Mouse (Mus musculus) midbrain, postnatal 0 days (tissue): ENCODE measurements at regions not wholly inside any gene's neighbourhood (a gene's known extent, or its start where the extent isn't known, plus 50 kb on each side); places are given as distances from the start of the nearest gene placed in this dataset.

ENCODE experiments used
- ATAC-seq: fragments of 200-750 bp; cut with Nextera tagmentation; 2 replicates; pipeline ENCODE4 v1.8.0; 2017; ENCODE audit warnings: moderate number of reproducible peaks, mild to moderate bottlenecking, moderate TSS enrichment, moderate library complexity; ENCODE audit not compliant: low FRiP score
- DNase-seq: peaks from one replicate; pipeline ENCODE4 v3.0.0-alpha.2; 2015; ENCODE audit warnings: low spot score
- H3K27ac ChIP-seq: fragments of 300-500 bp; sonication (generic); 2 replicates; pipeline ENCODE4 v1.5.1; 2014; ENCODE audit warnings: low read depth, mild to moderate bottlenecking, low read length, mixed read lengths
- H3K27me3 ChIP-seq: fragments of 300-500 bp; sonication (generic); 2 replicates; pipeline ENCODE4 v1.6.1; 2014; ENCODE audit warnings: low read length, control low read depth, mixed read lengths; ENCODE audit not compliant: insufficient read depth
- H3K36me3 ChIP-seq: fragments of 300-500 bp; sonication (generic); 2 replicates; pipeline ENCODE4 v1.6.1; 2014; ENCODE audit warnings: low read length, control low read depth, mixed read lengths; ENCODE audit not compliant: insufficient read depth
- H3K4me1 ChIP-seq: fragments of 300-500 bp; sonication (generic); 2 replicates; pipeline ENCODE4 v1.6.1; 2014; ENCODE audit warnings: mild to moderate bottlenecking, control low read depth, antibody characterized with exemption, low read length, mixed read lengths; ENCODE audit not compliant: insufficient read depth
- H3K4me2 ChIP-seq: fragments of 300-500 bp; sonication (generic); 2 replicates; pipeline ENCODE4 v1.6.1; 2014; ENCODE audit warnings: low read depth, mild to moderate bottlenecking, low read length, mixed read lengths; ENCODE audit not compliant: poor library complexity, severe bottlenecking
- H3K4me3 ChIP-seq: fragments of 300-500 bp; sonication (generic); 2 replicates; pipeline ENCODE4 v1.5.1; 2014; ENCODE audit warnings: low read depth, mild to moderate bottlenecking, low read length, moderate library complexity
- H3K9ac ChIP-seq: fragments of 300-500 bp; sonication (generic); replicated peaks from 2 replicates; pipeline ENCODE4 v1.6.1; 2014; ENCODE audit warnings: mild to moderate bottlenecking, low read length, moderate library complexity, mixed read lengths; ENCODE audit not compliant: poor library complexity, severe bottlenecking
- H3K9me3 ChIP-seq: fragments of 300-500 bp; sonication (generic); 2 replicates; pipeline ENCODE4 v1.6.1; 2016; ENCODE audit warnings: low read length, control low read depth
- CTCF ChIP-seq: IDR thresholded peaks from 2 replicates; pipeline ENCODE4 v1.5.1; 2016; ENCODE audit warnings: antibody characterized with exemption, mild to moderate bottlenecking
- whole genome bisulfite sequencing: fragments of 180-500 bp; shearing (Covaris S2); extraction: QIAGEN DNeasy Blood & Tissue Kit; methylation state at CpG from one replicate; pipeline ENCODE4 v1.1.7; 2014; 5-methylcytosine and 5-hydroxymethylcytosine counted together

GRCm38 (mm10) chr5:77888534-77888933 is 480.7 kb upstream of the Igfbp7 start:
- no peaks in the 10 kb centered on the region for H3K27me3 ChIP-seq
- H3K27ac ChIP-seq, result no peak overlapping the region
- H3K9me3 ChIP-seq, result no peaks in the 10 kb centered on the region
- H3K9ac ChIP-seq, result no peak overlapping the region
- DNase-seq (peak; percentile 48), ATAC-seq (no peak)
- WGBS, result 78% methylated on average over 9 of the region's 9 CpGs
- no peaks in the 10 kb centered on the region for H3K36me3 ChIP-seq
- H3K4me3 ChIP-seq, result no peak overlapping the region
- H3K4me1 ChIP-seq, result no peaks in the 10 kb centered on the region
- TF ChIP-seq CTCF, result no peak
- H3K4me2 ChIP-seq, result no peak overlapping the region

DNA sequence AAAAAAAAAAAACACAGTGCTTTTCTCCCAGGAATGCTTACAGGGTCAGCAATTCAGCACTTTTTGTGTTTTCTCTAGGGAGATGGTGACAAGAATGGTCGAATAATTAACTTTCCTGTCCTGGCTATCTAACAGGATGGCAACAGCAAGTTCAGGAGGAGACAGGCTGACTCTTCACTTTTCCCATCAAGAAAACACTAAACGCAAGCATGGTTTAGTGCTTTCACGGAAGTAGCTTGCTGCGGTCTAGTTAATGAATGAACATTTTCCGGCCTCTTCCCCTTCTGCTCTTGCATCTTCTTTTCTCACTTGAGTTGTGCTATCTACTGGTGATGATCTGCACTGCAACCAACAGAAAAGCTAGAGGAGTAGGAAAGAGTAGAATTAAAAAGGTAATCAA is 463.6 kb upstream of the Igfbp7 start:
- no peaks in the 10 kb centered on the region for H3K36me3 ChIP-seq
- 87% methylated on average over 5 of the region's 5 CpGs for WGBS
- no peak for ATAC-seq
- no peaks in the 10 kb centered on the region for H3K27me3 ChIP-seq
- peak; percentile 15; the same call in 1 of the 2 replicates for TF ChIP-seq CTCF
- no peaks in the 10 kb centered on the region for H3K4me1 ChIP-seq
- no peak for DNase-seq
- H3K27ac ChIP-seq, result no peak overlapping the region
- H3K4me3 ChIP-seq, result no peak overlapping the region
- no peaks in the 10 kb centered on the region for H3K9me3 ChIP-seq
- no peak overlapping the region for H3K4me2 ChIP-seq
- no peak overlapping the region for H3K9ac ChIP-seq

DNA sequence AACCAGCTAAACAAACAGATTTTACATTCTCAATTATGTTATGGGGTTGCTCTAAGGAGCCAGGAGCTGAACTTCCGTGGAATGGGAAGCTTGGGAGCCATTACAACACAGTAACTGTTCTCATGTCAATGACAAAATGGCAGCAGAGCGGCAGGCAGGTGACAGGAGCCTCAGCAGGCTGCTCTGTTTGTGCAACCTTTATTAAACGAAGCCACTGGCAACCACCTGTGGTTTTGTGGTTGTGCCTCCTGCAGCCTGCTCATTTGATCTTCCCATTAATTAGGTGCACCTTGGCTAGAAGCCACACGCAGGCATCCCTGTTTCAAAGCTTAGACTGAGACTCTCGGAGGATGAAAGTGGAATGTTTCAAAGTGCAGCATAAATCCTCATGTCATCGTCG is 457.5 kb upstream of the Igfbp7 start:
- WGBS, result 49% methylated on average over 7 of the region's 7 CpGs
- no peak overlapping the region for H3K4me3 ChIP-seq
- no peak overlapping the region for H3K27ac ChIP-seq
- no peaks in the 10 kb centered on the region for H3K27me3 ChIP-seq
- H3K9me3 ChIP-seq, result no peaks in the 10 kb centered on the region
- no peak for TF ChIP-seq CTCF
- no peak overlapping the region for H3K9ac ChIP-seq
- H3K4me1 ChIP-seq, result no peaks in the 10 kb centered on the region
- DNase-seq, result no peak
- H3K36me3 ChIP-seq, result no peaks in the 10 kb centered on the region
- no peak for ATAC-seq
- H3K4me2 ChIP-seq, result no peak overlapping the region

GRCm38 (mm10) chr5:77855191-77855590 is 447.4 kb upstream of the Igfbp7 start:
- ATAC-seq (no peak), DNase-seq (no peak)
- 60% methylated on average over 6 of the region's 6 CpGs for WGBS

GRCm38 (mm10) chr5:77853999-77854784 is 446.4 kb upstream of the Igfbp7 start:
- Histone ChIP-seq H3K9me3 (no peaks in the 10 kb centered on the region), H3K27me3 (no peaks in the 10 kb centered on the region), H3K4me3 (no peak overlapping the region), H3K4me1 (no peaks in the 10 kb centered on the region), H3K4me2 (no peak overlapping the region), H3K36me3 (no peaks in the 10 kb centered on the region), H3K9ac (no peak overlapping the region), H3K27ac (no peak overlapping the region)
- TF ChIP-seq CTCF, result no peak
- WGBS, result 53% methylated on average over 12 of the region's 12 CpGs
- ATAC-seq, result no peak
- DNase-seq, result peak; percentile 41

More at GRCm38 (mm10) chr5:77855191-77855590, 447.4 kb upstream of the Igfbp7 start:
- Histone ChIP-seq H3K27me3 (no peaks in the 10 kb centered on the region), H3K4me3 (no peak overlapping the region), H3K4me2 (no peak overlapping the region), H3K36me3 (no peaks in the 10 kb centered on the region), H3K27ac (no peak overlapping the region), H3K4me1 (no peaks in the 10 kb centered on the region), H3K9ac (no peak overlapping the region), H3K9me3 (no peaks in the 10 kb centered on the region)
- TF ChIP-seq CTCF, result no peak

- H3K9ac ChIP-seq, result no peak overlapping the region
- H3K27me3 ChIP-seq, result no peaks in the 10 kb centered on the region
- WGBS, result 85% methylated on average over 3 of the region's 3 CpGs
- no peaks in the 10 kb centered on the region for H3K4me1 ChIP-seq
- H3K27ac ChIP-seq, result no peak overlapping the region
- TF ChIP-seq CTCF, result no peak
- H3K36me3 ChIP-seq, result no peaks in the 10 kb centered on the region
- H3K4me2 ChIP-seq, result no peak overlapping the region
- H3K9me3 ChIP-seq, result no peaks in the 10 kb centered on the region
- no peak overlapping the region for H3K4me3 ChIP-seq
- ATAC-seq (no peak), DNase-seq (no peak)
Measured at GRCm38 (mm10) chr5:77851645-77852044, 443.8 kb upstream of the Igfbp7 start.
